Mouse (Mus musculus) retina, postnatal 7 days (tissue): ENCODE measurements around the gene Tnfsf4.

Experiments used
- DNase-seq: peaks from one replicate; pipeline ENCODE4 v3.0.0-alpha.2; 2012; ENCODE audit warnings: low read depth, low spot score

Tnfsf4 gene

GRCm38 (mm10) chr1:161452250-161452649, 57.0 kb downstream of the Tnfsf4 start:
- DNase-seq: no peak

- DNase-seq: no peak
Measured at GRCm38 (mm10) chr1:161463388-161464085, 68.3 kb downstream of the Tnfsf4 start.
